22 mouse cellular contexts compared by ENCODE assay signal in the genomic region with DNA sequence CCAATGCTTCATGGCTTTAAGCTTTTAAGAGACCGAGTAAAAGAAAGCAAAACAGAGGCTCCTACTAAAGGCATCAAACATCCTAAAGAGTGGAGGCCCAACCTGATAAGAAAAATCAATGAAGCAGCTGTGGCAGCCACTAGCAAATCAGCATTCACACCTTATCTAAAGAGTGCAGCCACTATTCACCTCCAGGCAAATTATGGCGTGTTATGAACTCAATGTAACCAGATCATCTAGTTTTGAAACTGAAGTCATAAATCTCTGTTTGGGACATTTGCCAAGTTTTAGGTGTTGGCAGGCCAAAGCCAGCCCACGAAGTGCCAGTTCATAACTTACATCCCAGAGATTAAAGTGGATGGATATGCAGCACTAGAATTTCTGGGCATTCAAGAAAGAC. TPM values are rescaled to one million over a fixed set of nuclear protein-coding genes. Genes with fewer than 3 reads are reported as not detected.
A peak's percentile ranks its signal among the peaks of the same experiment; 100 is the strongest.
DNase-seq lines count a peak whose midpoint lies in the region; ATAC-seq and TF ChIP-seq lines count a peak whose summit lies in the region.
"Had no signal": no experiment of that assay in that cellular context is flagged by ENCODE, and none has a peak within 500 bp of the region (broad histone marks: within the 10 kb centered on the region; RNA-seq: fewer than 3 reads in every experiment).

No protein-coding gene starts in this region.

- no peak overlapping the region for H3K4me3 ChIP-seq in liver, embryonic 12.5 days
- no peak overlapping the region for H3K4me3 ChIP-seq in liver, postnatal 0 days (ENCODE audit: low read depth, low read length)
- H3K4me3 ChIP-seq in intestine, embryonic 16.5 days (ENCODE audit: low read length): no peak overlapping the region
- no peak overlapping the region for H3K4me3 ChIP-seq in stomach, embryonic 16.5 days (replicated peaks; ENCODE audit: low read length)
- H3K4me3 ChIP-seq: hindbrain, embryonic 10.5 days; midbrain, embryonic 12.5 days had no signal

- no peaks in the 10 kb centered on the region for H3K9me3 ChIP-seq in liver, embryonic 12.5 days (replicated peaks)
- H3K9me3 ChIP-seq in liver, postnatal 0 days (ENCODE audit: low read length): no peaks in the 10 kb centered on the region
- H3K9me3 ChIP-seq in intestine, embryonic 16.5 days (ENCODE audit: control insufficient read depth, low read length): no peaks in the 10 kb centered on the region
- no peaks in the 10 kb centered on the region for H3K9me3 ChIP-seq in stomach, embryonic 16.5 days (replicated peaks; ENCODE audit: control insufficient read depth, low read length)
- H3K9me3 ChIP-seq: hindbrain, embryonic 10.5 days; midbrain, embryonic 12.5 days had no signal

- H3K9ac ChIP-seq in liver, embryonic 12.5 days: no peak overlapping the region
- no peak overlapping the region for H3K9ac ChIP-seq in liver, postnatal 0 days (replicated peaks)
- H3K9ac ChIP-seq in intestine, embryonic 16.5 days (ENCODE audit: low read depth, low read length): no peak overlapping the region
- no peak overlapping the region for H3K9ac ChIP-seq in stomach, embryonic 16.5 days (ENCODE audit: low read length)
- H3K9ac ChIP-seq: liver, embryonic 14.5 days; midbrain, embryonic 12.5 days had no signal

- no peak overlapping the region for H3K27ac ChIP-seq in liver, embryonic 12.5 days
- no peak overlapping the region for H3K27ac ChIP-seq in liver, postnatal 0 days (ENCODE audit: low read depth)
- no peak overlapping the region for H3K27ac ChIP-seq in intestine, embryonic 16.5 days (ENCODE audit: low read length)
- no peak overlapping the region for H3K27ac ChIP-seq in stomach, embryonic 16.5 days (ENCODE audit: low read length)
- H3K27ac ChIP-seq: hindbrain, embryonic 10.5 days; kidney, postnatal 0 days; liver, embryonic 14.5 days; midbrain, embryonic 12.5 days had no signal

- no peaks in the 10 kb centered on the region for H3K4me1 ChIP-seq in liver, embryonic 12.5 days
- H3K4me1 ChIP-seq in liver, postnatal 0 days (ENCODE audit: insufficient read depth): no peaks in the 10 kb centered on the region
- no peaks in the 10 kb centered on the region for H3K4me1 ChIP-seq in intestine, embryonic 16.5 days (ENCODE audit: control insufficient read depth, insufficient read depth, low read length)
- no peaks in the 10 kb centered on the region for H3K4me1 ChIP-seq in stomach, embryonic 16.5 days (ENCODE audit: control insufficient read depth, insufficient read depth, low read length)
- H3K4me1 ChIP-seq: hindbrain, embryonic 10.5 days; midbrain, embryonic 12.5 days had no signal

- 38% methylated on average over 3 of the region's 3 CpGs for WGBS in liver, embryonic 12.5 days (ENCODE audit: insufficient replicate concordance)
- WGBS in liver, postnatal 0 days (ENCODE audit: insufficient replicate concordance): 50% methylated on average over 3 of the region's 3 CpGs
- WGBS in intestine, embryonic 16.5 days: 47% methylated on average over 3 of the region's 3 CpGs
- WGBS in stomach, embryonic 16.5 days: 33% methylated on average over 3 of the region's 3 CpGs

- TF ChIP-seq CTCF in liver, postnatal 0 days (IDR thresholded peaks at IDR 0.05; ENCODE audit: low read depth): no peak

- ATAC-seq in liver, embryonic 12.5 days: 0 out of 2 replicates have a peak, but pooled peaks have one; percentile 52
- ATAC-seq in liver, postnatal 0 days: no peak
- peak; percentile 91 for ATAC-seq in intestine, embryonic 16.5 days
- peak; percentile 66; the same call in 1 of the 2 replicates for ATAC-seq in stomach, embryonic 16.5 days (ENCODE audit: insufficient read depth, low FRiP score)
- ATAC-seq: activated CD4-positive, CD25-positive, alpha-beta regulatory T cell, adult 4 months; forebrain, embryonic 14.5 days; hindbrain, embryonic 16.5 days; lung, postnatal 0 days had no signal

- H3K36me3 ChIP-seq in liver, embryonic 12.5 days: no peaks in the 10 kb centered on the region
- no peaks in the 10 kb centered on the region for H3K36me3 ChIP-seq in liver, postnatal 0 days (replicated peaks; ENCODE audit: insufficient read depth, low read length)
- H3K36me3 ChIP-seq in intestine, embryonic 16.5 days (ENCODE audit: control insufficient read depth, insufficient read depth, low read length): no peaks in the 10 kb centered on the region
- H3K36me3 ChIP-seq in stomach, embryonic 16.5 days (ENCODE audit: control insufficient read depth, insufficient read depth, low read length): no peaks in the 10 kb centered on the region
- H3K36me3 ChIP-seq: hindbrain, embryonic 10.5 days; midbrain, embryonic 12.5 days had no signal

- TF ChIP-seq EP300 in liver, postnatal 0 days (IDR thresholded peaks at IDR 0.05; ENCODE audit: low read depth): no peak

- DNase-seq in liver, postnatal 0 days: no peak
- peak; percentile 47 for DNase-seq in adipocyte (ENCODE audit: low spot score)
- DNase-seq in embryo, embryonic 11 days: no peak
- no peak for DNase-seq in lung, adult 18-20 months
- no peak for DNase-seq in layer of hippocampus, postnatal 36 days
- DNase-seq: adrenal gland, postnatal 10 days; cerebellum, adult 8-10 months; cerebellum, postnatal 36 days; kidney, adult 2 months; thymus, postnatal 25 days had no signal

- no peaks in the 10 kb centered on the region for H3K27me3 ChIP-seq in liver, embryonic 12.5 days (replicated peaks)
- no peaks in the 10 kb centered on the region for H3K27me3 ChIP-seq in liver, postnatal 0 days (ENCODE audit: insufficient read depth, low read length)
- H3K27me3 ChIP-seq in intestine, embryonic 16.5 days (replicated peaks; ENCODE audit: control insufficient read depth, insufficient read depth, low read length): no peaks in the 10 kb centered on the region
- H3K27me3 ChIP-seq in stomach, embryonic 16.5 days (ENCODE audit: control insufficient read depth, insufficient read depth, low read length): no peaks in the 10 kb centered on the region
- H3K27me3 ChIP-seq: midbrain, embryonic 12.5 days had no signal

- H3K4me2 ChIP-seq in liver, embryonic 12.5 days: no peak overlapping the region
- no peak overlapping the region for H3K4me2 ChIP-seq in liver, postnatal 0 days (ENCODE audit: low read depth, low read length)
- H3K4me2 ChIP-seq in intestine, embryonic 16.5 days (ENCODE audit: low read depth, low read length): no peak overlapping the region
- H3K4me2 ChIP-seq in stomach, embryonic 16.5 days (ENCODE audit: low read depth, low read length): no peak overlapping the region
- H3K4me2 ChIP-seq: heart, embryonic 11.5 days; midbrain, embryonic 12.5 days had no signal

RNA-seq across cellular contexts. Expression of a gene that starts 5.7 kb away (rescaled TPM):
- 7.6 and 7.9 TPM in 2 replicates for polyA plus RNA-seq in liver, embryonic 12.5 days (2016; fragmentation: Nextera tagmentation; extraction: Ambion mirVana)
- 2.8 and 3.1 TPM in 2 replicates for polyA plus RNA-seq in liver, postnatal 0 days (2015; fragmentation: Nextera tagmentation; extraction: Ambion mirVana)
- 10.6 and 13.0 TPM in 2 replicates for polyA plus RNA-seq in intestine, embryonic 16.5 days (2015; fragmentation: Nextera tagmentation; extraction: Ambion mirVana)
- polyA plus RNA-seq in stomach, embryonic 16.5 days (2015; fragmentation: Nextera tagmentation; extraction: Ambion mirVana): 11.7 and 12.9 TPM in 2 replicates
- 100 to 1,000 TPM; 232 to 242 TPM for total RNA-seq in layer of hippocampus, postnatal 36 days (2021)
